Mouse (Mus musculus) G1E-ER4 (cell line): ENCODE results near the gene Sh2d1b2. TPM values are rescaled to one million over a fixed set of nuclear protein-coding genes. Genes with fewer than 3 reads are reported as not detected.
"Not testable (repeated sequence)": the region's sequence is repeated elsewhere in the genome, so short reads cannot be mapped to it uniquely, and the experiment has no call there.

Experiments used
- GATA1 ChIP-seq: IDR thresholded peaks from one replicate; pipeline ENCODE4 v1.8.0; 2012; ENCODE audit warnings: low read length, inconsistent platforms
- polyA plus RNA-seq: library from polyadenylated mRNA; stranded (reverse); fragments of >175 nt; gene quantifications from 2 replicates; pipeline ENCODE4 v1.2.3, GENCODE M21; 2012

Sh2d1b2 gene
- not detected in 2 replicates for polyA plus RNA-seq

- TF ChIP-seq GATA1: not testable (repeated sequence)
Measured at GRCm38 (mm10) chr1:170232688-170233087, at the start of gene Sh2d1b2. Sh2d1b2 (plus strand) TSS chr1:170232749.

DNA sequence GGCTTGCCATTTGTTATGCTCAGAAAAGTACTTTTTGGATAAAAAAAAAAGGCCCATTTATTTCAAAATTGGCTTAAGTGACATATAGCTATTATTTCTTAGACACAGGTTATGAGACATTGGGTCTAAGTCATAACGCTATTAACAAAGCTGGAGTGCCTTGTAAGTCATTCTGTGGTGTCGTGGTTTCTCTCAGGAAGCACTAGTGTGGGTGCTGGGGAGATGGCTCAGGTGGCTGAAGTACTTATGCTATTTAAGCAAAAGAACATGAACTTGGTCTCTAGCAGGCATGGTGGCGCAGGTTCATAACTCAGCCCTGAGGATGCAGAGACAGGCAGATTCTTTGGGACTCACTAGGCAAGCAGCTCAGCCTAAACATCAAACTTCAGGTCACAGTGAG, 47.4 kb upstream of the Sh2d1b2 start:
- TF ChIP-seq GATA1: no peak

GRCm38 (mm10) chr1:170186531-170186930, 46.0 kb upstream of the Sh2d1b2 start:
- TF ChIP-seq GATA1: no peak

DNA sequence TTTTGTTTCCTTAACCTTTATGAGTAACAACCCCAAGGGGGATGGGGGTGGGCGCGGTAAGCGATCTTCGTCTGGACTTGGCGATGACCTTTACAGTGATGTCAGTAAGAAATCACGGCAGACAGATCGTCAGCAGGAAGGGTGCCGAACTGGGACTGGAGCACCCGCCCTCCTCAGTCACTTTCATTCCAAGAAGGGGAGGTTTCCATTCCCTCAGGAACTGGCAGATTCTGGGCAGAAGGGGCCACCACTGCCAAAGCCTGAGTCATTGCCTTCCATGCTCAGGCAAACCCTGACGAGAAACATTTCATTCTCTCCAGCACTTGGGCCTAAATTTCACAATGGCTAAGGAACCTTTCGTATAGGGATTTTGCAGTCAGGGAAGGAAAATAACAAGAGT, 43.9 kb upstream of the Sh2d1b2 start:
- TF ChIP-seq GATA1: no peak

DNA sequence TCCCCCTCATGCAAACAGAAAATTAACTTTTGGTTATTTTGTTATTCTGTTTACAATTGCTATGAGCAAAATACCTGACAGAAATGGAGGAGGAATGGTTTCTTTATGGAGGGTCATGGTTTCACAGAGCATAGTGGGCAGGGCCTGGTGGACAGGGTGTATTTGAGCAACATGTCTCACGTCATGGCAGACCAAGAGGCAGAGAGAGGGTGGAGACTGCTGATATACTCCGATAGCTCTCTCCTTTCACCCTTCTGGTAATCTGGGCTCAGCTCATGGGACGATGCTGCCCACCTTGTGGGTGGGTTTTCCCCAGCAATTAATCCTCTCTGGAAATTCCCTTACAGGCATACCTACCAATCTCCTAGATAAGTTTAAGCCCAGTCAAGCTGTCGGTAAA, 42.3 kb upstream of the Sh2d1b2 start:
- no peak for TF ChIP-seq GATA1

GRCm38 (mm10) chr1:170191925-170192324, 40.6 kb upstream of the Sh2d1b2 start:
- no peak for TF ChIP-seq GATA1

DNA sequence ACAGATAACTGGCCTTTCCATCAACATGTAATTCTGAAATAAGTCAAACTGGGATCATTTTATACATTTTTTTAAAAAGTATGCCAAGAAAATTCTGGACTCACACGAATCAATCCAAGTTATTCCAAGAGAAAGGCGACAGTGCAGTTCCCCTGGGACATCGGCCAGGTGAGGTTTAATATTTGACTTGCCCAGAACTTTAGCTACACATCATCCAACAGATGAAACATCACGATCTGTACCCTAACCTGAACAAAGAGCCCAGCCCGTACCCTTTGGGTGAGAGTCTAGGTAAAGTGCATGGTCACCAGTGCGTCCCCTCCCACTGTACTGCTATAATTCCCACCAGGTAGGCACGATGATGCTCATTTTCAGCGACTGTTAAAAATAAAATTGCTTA, 36.3 kb upstream of the Sh2d1b2 start:
- no peak for TF ChIP-seq GATA1

- no peak for TF ChIP-seq GATA1
Measured at GRCm38 (mm10) chr1:170200379-170200778, 32.2 kb upstream of the Sh2d1b2 start.

- TF ChIP-seq GATA1: no peak
Measured at GRCm38 (mm10) chr1:170206395-170206794, 26.2 kb upstream of the Sh2d1b2 start.

- TF ChIP-seq GATA1: no peak
Measured at GRCm38 (mm10) chr1:170213181-170213879, 19.2 kb upstream of the Sh2d1b2 start.

DNA sequence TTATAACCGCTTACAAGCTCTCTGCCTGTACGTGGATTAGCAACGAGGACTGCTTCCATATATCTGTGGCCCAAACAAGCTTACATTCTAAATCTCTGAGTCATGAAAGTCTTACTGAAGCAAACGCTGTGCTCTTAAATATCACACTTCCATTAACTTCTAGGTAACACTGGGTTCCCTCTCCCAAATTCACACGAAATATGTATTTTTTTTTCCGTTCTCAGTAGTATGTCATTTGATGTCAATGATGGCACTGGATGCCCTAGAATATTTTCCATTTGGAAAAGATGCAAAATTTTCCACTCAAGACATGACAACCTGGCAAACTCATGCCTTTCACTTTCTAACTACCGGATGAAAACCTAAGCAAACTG, 18.2 kb upstream of the Sh2d1b2 start:
- no peak for TF ChIP-seq GATA1

DNA sequence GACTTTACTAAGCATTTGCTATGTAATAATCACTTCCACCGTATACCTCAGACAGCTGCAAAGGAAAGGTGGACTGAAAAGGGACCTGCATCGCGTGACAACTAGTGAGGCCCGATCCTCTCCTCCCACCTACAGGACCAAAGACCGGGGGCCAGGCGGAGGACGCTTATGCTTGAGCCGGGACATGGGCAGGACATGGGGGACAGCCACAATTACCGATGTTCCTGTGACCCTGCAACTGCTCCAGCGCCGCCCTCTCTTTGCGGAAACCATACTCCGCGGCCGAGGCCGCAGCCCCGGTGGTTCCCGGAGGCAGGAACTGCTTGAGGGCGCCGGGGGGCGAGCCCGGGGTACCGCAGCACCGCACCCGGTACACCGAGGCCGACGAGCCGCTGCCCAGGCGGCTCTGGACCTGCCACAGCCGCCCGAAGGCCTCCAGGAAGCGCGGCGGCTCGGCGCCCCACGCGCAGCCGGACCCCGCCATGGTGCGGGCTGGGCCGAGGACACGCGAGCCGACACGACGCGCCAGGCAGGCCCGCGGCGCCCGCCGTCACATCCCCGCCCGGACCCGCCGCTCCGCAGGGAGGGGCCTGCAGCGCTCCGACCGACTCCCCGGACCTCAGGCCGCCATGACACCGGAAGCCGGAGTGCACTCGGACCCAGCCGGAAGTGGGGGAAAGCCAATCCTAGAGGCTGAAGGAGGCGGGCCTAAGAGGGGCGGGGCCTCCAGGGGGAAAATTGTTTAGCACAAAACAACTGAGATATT, 17.6 kb upstream of the Sh2d1b2 start, which contains the start of gene Uhmk1:
TSS of gene Uhmk1 (minus strand) at position 641 of the 766 bp plus-strand sequence.
- TF ChIP-seq GATA1: no peak

DNA sequence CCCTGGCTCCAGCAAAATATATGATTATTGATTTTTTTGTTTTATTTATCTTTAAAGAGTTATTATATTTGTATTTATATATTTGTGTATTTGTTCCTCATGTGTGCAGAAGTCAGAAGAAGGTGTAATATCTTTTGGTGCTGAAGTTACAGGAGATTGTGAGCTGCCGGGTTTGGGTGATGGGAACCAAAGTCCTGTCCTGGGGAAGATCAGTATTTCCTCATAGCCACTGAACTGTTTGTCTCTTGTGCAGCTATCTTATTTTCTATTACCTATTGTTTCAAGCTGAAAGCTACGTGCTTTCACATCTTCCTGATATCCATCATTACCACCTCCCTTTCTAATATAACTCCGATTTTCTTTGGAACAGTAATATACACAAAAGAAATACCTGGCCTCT, 17.0 kb upstream of the Sh2d1b2 start:
- TF ChIP-seq GATA1: no peak

DNA sequence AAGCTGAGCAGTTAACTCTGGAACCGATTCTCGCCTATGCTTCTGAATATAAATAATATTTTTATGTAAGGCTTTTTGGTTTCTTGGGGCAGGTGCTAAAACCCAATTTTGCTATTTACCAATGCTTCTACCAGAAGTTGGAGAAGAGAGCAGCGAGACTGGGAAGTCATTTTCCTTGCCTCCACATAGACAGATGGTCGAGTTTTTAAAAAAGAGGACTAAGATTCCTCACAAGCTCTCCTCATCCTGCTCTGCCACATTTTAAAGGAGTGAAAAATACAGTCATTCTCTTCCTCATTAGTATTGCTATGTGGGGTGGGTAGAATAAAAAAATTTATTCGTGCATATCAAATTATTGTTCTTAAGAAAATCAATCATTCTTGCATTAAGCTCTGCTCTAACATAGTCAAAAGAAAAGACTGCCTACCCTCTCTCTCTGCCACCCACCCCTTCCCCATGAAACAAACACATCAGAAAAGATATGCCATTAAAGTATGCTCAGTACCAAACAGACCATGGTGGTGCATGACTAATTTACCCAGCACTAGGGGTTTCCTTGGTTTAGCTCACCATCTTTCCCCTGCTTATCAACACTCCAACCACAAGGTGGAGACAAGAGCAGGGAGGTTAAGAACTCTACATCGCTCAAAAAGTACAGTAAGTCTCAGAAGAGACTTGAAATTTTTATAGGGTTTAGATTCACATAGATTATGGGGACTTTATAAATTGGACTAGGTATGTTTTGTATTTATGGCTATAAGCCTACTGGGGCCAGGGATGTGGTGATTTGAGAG, 14.3 kb upstream of the Sh2d1b2 start:
- no peak for TF ChIP-seq GATA1

DNA sequence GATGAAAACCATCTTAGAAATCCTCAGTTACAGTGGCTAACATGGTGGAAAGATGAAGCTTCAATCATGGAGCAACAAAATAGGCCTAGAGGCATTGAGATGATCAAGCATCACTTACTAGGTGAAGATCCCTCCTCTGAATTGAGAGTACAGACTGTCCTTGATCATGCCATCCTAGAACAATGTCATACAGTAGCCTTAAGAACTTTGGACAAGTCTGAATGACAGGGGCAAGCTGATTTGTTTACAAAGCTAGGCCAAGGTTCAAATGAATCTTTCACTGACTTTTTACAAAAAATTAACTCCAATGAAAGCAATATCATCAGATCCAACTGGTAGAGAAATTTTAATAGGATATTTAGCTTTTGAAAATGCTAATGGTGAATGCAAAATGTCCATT, 12.2 kb upstream of the Sh2d1b2 start:
- no peak for TF ChIP-seq GATA1

- TF ChIP-seq GATA1: no peak
Measured at GRCm38 (mm10) chr1:170223276-170223675, 9.3 kb upstream of the Sh2d1b2 start.
